Mouse (Mus musculus) stomach, embryonic 14.5 days (tissue): ENCODE measurements around the gene Il1rl2. TPM values are rescaled to one million over a fixed set of nuclear protein-coding genes. Genes with fewer than 3 reads are reported as not detected.

Source experiments
- ATAC-seq: fragments of 200-750 bp; cut with Nextera tagmentation; 2 replicates; pipeline ENCODE4 v1.8.0; 2017; ENCODE audit warnings: low read depth, moderate TSS enrichment; ENCODE audit not compliant: insufficient number of reproducible peaks, insufficient read depth, low FRiP score
- H3K27ac ChIP-seq: fragments of 300-500 bp; sonication (generic); 2 replicates; pipeline ENCODE4 v1.5.1; 2014; ENCODE audit warnings: mild to moderate bottlenecking, low read length, moderate library complexity, mixed read lengths
- H3K27me3 ChIP-seq: fragments of 300-500 bp; sonication (generic); 2 replicates; pipeline ENCODE4 v1.6.1; 2014; ENCODE audit warnings: low read length, control low read depth, mixed read lengths; ENCODE audit not compliant: control insufficient read depth, insufficient read depth
- H3K36me3 ChIP-seq: fragments of 300-500 bp; sonication (generic); 2 replicates; pipeline ENCODE4 v1.6.1; 2014; ENCODE audit warnings: mild to moderate bottlenecking, control low read depth, low read length, moderate library complexity, mixed read lengths; ENCODE audit not compliant: control insufficient read depth, insufficient read depth
- H3K4me1 ChIP-seq: fragments of 300-500 bp; sonication (generic); 2 replicates; pipeline ENCODE4 v1.6.1; 2014; ENCODE audit warnings: low read length, control low read depth, mixed read lengths; ENCODE audit not compliant: control insufficient read depth, insufficient read depth
- H3K4me2 ChIP-seq: fragments of 300-500 bp; sonication (generic); replicated peaks from 2 replicates; pipeline ENCODE4 v1.6.1; 2014; ENCODE audit warnings: low read depth, low read length, control low read depth
- H3K4me3 ChIP-seq: fragments of 300-500 bp; sonication (generic); 2 replicates; pipeline ENCODE4 v1.5.1; 2014; ENCODE audit warnings: low read depth, low read length, control low read depth
- H3K9ac ChIP-seq: fragments of 300-500 bp; sonication (generic); replicated peaks from 2 replicates; pipeline ENCODE4 v1.6.1; 2014; ENCODE audit warnings: low read depth, mild to moderate bottlenecking, control low read depth, low read length, moderate library complexity, mixed read lengths
- H3K9me3 ChIP-seq: fragments of 300-500 bp; sonication (generic); 2 replicates; pipeline ENCODE4 v1.6.1; 2016; ENCODE audit warnings: low read depth, low read length, control low read depth; ENCODE audit not compliant: control insufficient read depth
- WGBS: fragments of 180-500 bp; shearing (Covaris S2); extraction: QIAGEN DNeasy Blood & Tissue Kit; methylation state at CpG from one replicate; pipeline ENCODE4 v1.1.7; 2014; 5-methylcytosine and 5-hydroxymethylcytosine counted together
- polyA plus RNA-seq: library from polyadenylated mRNA; unstranded; fragments of >200 nt; fragmentation: Nextera tagmentation; extraction: Ambion mirVana; gene quantifications from 2 replicates; pipeline ENCODE4 v1.2.1, GENCODE M21; 2014

Il1rl2 gene
- polyA plus RNA-seq, 1 experiment from 2014 or later: 3.2 TPM

- no peaks in the 10 kb centered on the region for H3K27me3 ChIP-seq
- H3K9ac ChIP-seq: no peak overlapping the region
- no peak overlapping the region for H3K4me2 ChIP-seq
- WGBS: 85% methylated on average over 3 of the region's 3 CpGs
- 0 out of 2 replicates have a peak, but pooled peaks cover 5% of the 10 kb centered on the region for H3K4me1 ChIP-seq
- no peak overlapping the region for H3K4me3 ChIP-seq
- no peaks in the 10 kb centered on the region for H3K9me3 ChIP-seq
- no peak overlapping the region for H3K27ac ChIP-seq
- no peak for ATAC-seq
- H3K36me3 ChIP-seq: no peaks in the 10 kb centered on the region
Measured at GRCm38 (mm10) chr1:40327604-40328003, 3.2 kb downstream of the Il1rl2 start.

- Histone ChIP-seq H3K9ac (no peak overlapping the region), H3K4me1 (0 out of 2 replicates have a peak, but pooled peaks cover 5% of the 10 kb centered on the region), H3K27me3 (no peaks in the 10 kb centered on the region), H3K36me3 (no peaks in the 10 kb centered on the region), H3K27ac (no peak overlapping the region), H3K4me2 (no peak overlapping the region), H3K9me3 (no peaks in the 10 kb centered on the region), H3K4me3 (no peak overlapping the region)
- WGBS: 85% methylated on average over 1 of the region's 1 CpGs
- no peak for ATAC-seq
Measured at GRCm38 (mm10) chr1:40329526-40329925, 5.1 kb downstream of the Il1rl2 start.

GRCm38 (mm10) chr1:40330181-40330580, 5.8 kb downstream of the Il1rl2 start:
- ATAC-seq: no peak
- Histone ChIP-seq H3K9ac (no peak overlapping the region), H3K27ac (no peak overlapping the region), H3K27me3 (no peaks in the 10 kb centered on the region), H3K4me3 (no peak overlapping the region), H3K9me3 (no peaks in the 10 kb centered on the region), H3K36me3 (no peaks in the 10 kb centered on the region), H3K4me1 (0 out of 2 replicates have a peak, but pooled peaks cover 5% of the 10 kb centered on the region), H3K4me2 (no peak overlapping the region)
- 82% methylated on average over 8 of the region's 8 CpGs for WGBS

GRCm38 (mm10) chr1:40339346-40339745, 14.9 kb downstream of the Il1rl2 start:
- Histone ChIP-seq H3K27me3 (no peaks in the 10 kb centered on the region), H3K9me3 (no peaks in the 10 kb centered on the region), H3K9ac (no peak overlapping the region), H3K27ac (no peak overlapping the region), H3K4me3 (no peak overlapping the region), H3K4me1 (no peaks in the 10 kb centered on the region), H3K36me3 (no peaks in the 10 kb centered on the region), H3K4me2 (no peak overlapping the region)
- 78% methylated on average over 1 of the region's 1 CpGs for WGBS
- no peak for ATAC-seq

- WGBS: 86% methylated on average over 4 of the region's 4 CpGs
- no peak overlapping the region for H3K27ac ChIP-seq
- no peak overlapping the region for H3K4me3 ChIP-seq
- no peaks in the 10 kb centered on the region for H3K4me1 ChIP-seq
- no peaks in the 10 kb centered on the region for H3K9me3 ChIP-seq
- H3K9ac ChIP-seq: no peak overlapping the region
- no peak overlapping the region for H3K4me2 ChIP-seq
- no peaks in the 10 kb centered on the region; the same call in 1 of the 2 replicates for H3K36me3 ChIP-seq
- H3K27me3 ChIP-seq: no peaks in the 10 kb centered on the region
- no peak for ATAC-seq
Measured at GRCm38 (mm10) chr1:40340102-40340501, 15.7 kb downstream of the Il1rl2 start.

GRCm38 (mm10) chr1:40352158-40352903, 27.9 kb downstream of the Il1rl2 start:
- WGBS: 70% methylated on average over 4 of the region's 4 CpGs
- Histone ChIP-seq H3K36me3 (no peaks in the 10 kb centered on the region; the same call in 1 of the 2 replicates), H3K27ac (no peak overlapping the region), H3K9ac (no peak overlapping the region), H3K9me3 (no peaks in the 10 kb centered on the region), H3K27me3 (no peaks in the 10 kb centered on the region), H3K4me3 (no peak overlapping the region), H3K4me1 (no peaks in the 10 kb centered on the region; the same call in 1 of the 2 replicates), H3K4me2 (no peak overlapping the region)
- no peak for ATAC-seq

GRCm38 (mm10) chr1:40352904-40353286, 28.5 kb downstream of the Il1rl2 start:
- Histone ChIP-seq H3K27ac (no peak overlapping the region), H3K9me3 (no peaks in the 10 kb centered on the region), H3K4me1 (no peaks in the 10 kb centered on the region; the same call in 1 of the 2 replicates), H3K36me3 (no peaks in the 10 kb centered on the region; the same call in 1 of the 2 replicates), H3K27me3 (no peaks in the 10 kb centered on the region), H3K9ac (no peak overlapping the region), H3K4me2 (no peak overlapping the region), H3K4me3 (no peak overlapping the region)
- ATAC-seq: no peak
- WGBS: 64% methylated on average over 2 of the region's 2 CpGs

GRCm38 (mm10) chr1:40354665-40355064, 30.3 kb downstream of the Il1rl2 start:
- H3K27ac ChIP-seq: no peak overlapping the region
- no peak overlapping the region for H3K4me3 ChIP-seq

More at GRCm38 (mm10) chr1:40354665-40355064, 30.3 kb downstream of the Il1rl2 start:
- WGBS: 82% methylated on average over 3 of the region's 3 CpGs
- Histone ChIP-seq H3K36me3 (no peaks in the 10 kb centered on the region; the same call in 1 of the 2 replicates), H3K9me3 (no peaks in the 10 kb centered on the region), H3K4me2 (no peak overlapping the region), H3K27me3 (no peaks in the 10 kb centered on the region), H3K4me1 (no peaks in the 10 kb centered on the region; the same call in 1 of the 2 replicates), H3K9ac (no peak overlapping the region)
- ATAC-seq: no peak
